Mouse (Mus musculus): ENCODE measurements around the gene Cga. TPM values are rescaled to one million over a fixed set of nuclear protein-coding genes. Genes with fewer than 3 reads are reported as not detected.

Gene Cga
- not detected for polyA plus RNA-seq (2017; shearing (Covaris generic))

DNA sequence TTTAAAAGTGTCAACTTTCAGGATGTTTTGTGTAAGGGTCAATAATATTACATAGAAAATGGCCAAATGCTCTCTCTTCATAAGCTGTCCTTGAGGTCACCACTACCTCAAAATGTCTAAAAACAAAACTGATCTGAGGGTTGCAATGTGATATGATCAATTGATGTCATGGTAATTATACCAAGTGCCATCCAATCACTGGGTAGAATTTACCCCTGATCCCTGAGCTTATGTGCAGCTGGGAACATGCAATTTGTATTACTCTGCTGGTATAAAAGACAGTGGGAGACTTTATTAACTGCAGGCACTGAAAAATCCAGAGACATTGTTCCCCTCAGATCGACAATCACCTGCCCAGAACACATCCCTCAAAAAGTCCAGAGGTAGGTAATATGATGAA is at the start of gene Cga:
Gene Cga (plus strand): TSS at position 301 of the 400 bp plus-strand sequence.

DNA sequence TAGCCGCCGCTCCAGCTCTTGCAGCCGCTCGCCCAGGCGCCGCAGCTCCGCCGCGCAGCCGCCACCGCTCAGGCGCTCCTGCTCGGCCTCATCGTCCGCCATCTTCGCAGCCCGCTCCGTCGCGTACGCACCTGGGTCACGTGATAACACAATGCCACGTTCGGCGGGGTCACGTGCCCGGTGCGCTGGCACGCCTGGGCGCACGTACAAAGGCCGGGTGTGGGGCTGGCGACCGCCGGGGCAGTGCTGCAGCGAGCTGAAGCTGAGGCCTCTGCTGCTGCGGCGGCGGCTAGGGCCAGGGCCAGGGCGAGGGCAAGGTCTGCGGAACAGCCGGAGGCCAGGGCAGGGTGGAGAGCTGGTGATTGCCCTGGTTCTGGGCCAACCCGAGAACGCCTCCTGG is 10.8 kb upstream of the Cga start, which contains the start of gene Zfp292:
Gene Zfp292 (minus strand): TSS at position 143 of the 400 bp plus-strand sequence.

Other genes starting within 250 kb of the Cga start
- gene Slc35a1, start 206.3 kb upstream of the Cga start, polyA plus RNA-seq (2017; shearing (Covaris generic)): 38.4 TPM
- gene Cfap206, start 163.6 kb upstream of the Cga start, polyA plus RNA-seq (2017; shearing (Covaris generic)): not detected
- gene Gm136, start 137.5 kb upstream of the Cga start, polyA plus RNA-seq (2017; shearing (Covaris generic)): not detected
- gene Smim8, start 115.4 kb upstream of the Cga start, polyA plus RNA-seq (2017; shearing (Covaris generic)): 65.5 TPM
- 21.3 TPM for gene Zfp292, start 10.8 kb upstream of the Cga start, polyA plus RNA-seq (2017; shearing (Covaris generic))

All from inflammation-experienced regulatory T-cells, adult 16 weeks (primary cell).